Mouse (Mus musculus): ENCODE measurements around the gene 1700001K19Rik. TPM values are rescaled to one million over a fixed set of nuclear protein-coding genes. Genes with fewer than 3 reads are reported as not detected.
"Not testable (repeated sequence)": the region's sequence is repeated elsewhere in the genome, so short reads cannot be mapped to it uniquely, and the experiment has no call there.

1700001K19Rik gene
- polyA plus RNA-seq, 1 experiment: not detected

DNA sequence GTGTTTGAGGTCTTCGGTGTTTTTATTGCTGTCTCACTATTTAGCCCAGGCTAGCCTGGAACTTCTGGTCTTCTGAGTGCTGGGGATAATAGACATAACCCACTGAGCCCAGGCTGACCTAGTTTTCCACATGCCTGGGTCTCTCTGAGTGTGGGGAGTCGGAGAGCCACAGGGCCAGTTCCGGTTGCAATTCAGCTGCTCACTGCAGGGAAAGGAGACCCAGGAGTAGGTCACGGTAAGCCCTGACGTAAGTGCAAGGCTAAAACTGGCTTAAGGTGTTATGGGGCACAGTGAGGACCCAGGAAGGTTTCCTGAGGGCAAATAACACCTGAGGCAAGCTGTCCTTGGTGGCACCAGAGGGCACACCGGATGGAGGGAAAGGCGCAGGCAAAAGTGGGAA is 25.0 kb upstream of the 1700001K19Rik start:
- no peaks in the 10 kb centered on the region for H3K4me1 ChIP-seq (ENCODE audit: control insufficient read depth, insufficient read depth, low read length)
- no peak for TF ChIP-seq CTCF (IDR thresholded peaks at IDR 0.05; ENCODE audit: borderline replicate concordance, insufficient read depth, low read depth, low read length)
- no peak for TF ChIP-seq POLR2A (IDR thresholded peaks at IDR 0.05; ENCODE audit: borderline replicate concordance, insufficient read depth, low read length)
- H3K27me3 ChIP-seq (ENCODE audit: control insufficient read depth, insufficient read depth, low read length): no peaks in the 10 kb centered on the region
- no peak overlapping the region for H3K27ac ChIP-seq (ENCODE audit: insufficient read depth, low read length)
- no peak overlapping the region for H3K4me3 ChIP-seq (replicated peaks; ENCODE audit: insufficient read depth, low read depth, low read length)
- no peak for DNase-seq
- 92% methylated on average over 7 of the region's 7 CpGs for WGBS

DNA sequence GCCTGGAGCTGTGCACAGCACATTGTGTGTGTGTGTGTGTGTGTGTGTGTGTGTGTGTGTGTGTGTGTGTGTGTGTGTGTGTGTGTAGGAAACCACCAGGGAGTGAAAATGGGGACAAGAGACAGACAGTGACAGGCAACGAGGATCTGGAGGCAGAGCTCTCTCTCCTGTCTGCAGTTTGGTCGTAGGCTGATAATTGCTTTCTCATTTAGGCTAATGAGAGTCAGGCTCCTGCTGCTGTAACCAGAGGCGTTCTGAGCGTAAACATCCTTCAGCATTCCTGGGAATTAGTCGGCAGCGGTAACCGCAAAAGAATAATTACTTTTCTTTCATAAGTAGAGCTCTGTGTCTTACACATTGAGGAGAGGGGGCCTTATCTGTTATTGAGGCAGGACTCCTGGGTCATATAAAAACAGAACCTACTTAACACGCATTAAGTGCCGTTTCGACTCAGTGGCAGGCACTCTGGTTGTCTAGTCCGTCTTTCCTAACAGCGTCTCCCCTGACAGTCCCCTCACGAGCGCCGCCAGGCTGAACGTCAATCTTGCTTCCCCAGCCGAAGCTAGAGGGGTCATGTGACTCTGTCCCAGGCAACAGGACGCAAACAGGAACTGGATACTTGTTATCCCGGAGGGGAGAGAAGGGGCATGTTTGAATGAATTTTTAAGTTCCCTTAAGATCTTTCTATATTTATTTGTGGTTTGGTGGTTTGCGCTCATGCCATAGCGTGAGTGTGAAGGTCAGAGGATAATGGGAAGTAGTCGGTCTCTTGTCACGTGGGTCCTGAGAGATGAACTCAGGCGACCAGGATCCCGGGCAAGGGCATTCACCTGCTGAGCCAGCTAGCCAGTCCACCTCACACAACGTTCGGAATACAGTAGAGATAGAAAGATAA is 24.2 kb upstream of the 1700001K19Rik start:
- Histone ChIP-seq H3K4me3 (replicated peaks; ENCODE audit: insufficient read depth, low read depth, low read length) (peak overlapping the region; percentile 51), H3K4me1 (ENCODE audit: control insufficient read depth, insufficient read depth, low read length) (no peaks in the 10 kb centered on the region), H3K27ac (ENCODE audit: insufficient read depth, low read length) (no peak overlapping the region), H3K27me3 (ENCODE audit: control insufficient read depth, insufficient read depth, low read length) (no peaks in the 10 kb centered on the region)
- no peak for TF ChIP-seq CTCF (IDR thresholded peaks at IDR 0.05; ENCODE audit: borderline replicate concordance, insufficient read depth, low read depth, low read length)
- TF ChIP-seq POLR2A (IDR thresholded peaks at IDR 0.05; ENCODE audit: borderline replicate concordance, insufficient read depth, low read length): no peak
- peak; percentile 47 to 52 for DNase-seq
- WGBS: 5% methylated on average over 27 of the region's 27 CpGs

DNA sequence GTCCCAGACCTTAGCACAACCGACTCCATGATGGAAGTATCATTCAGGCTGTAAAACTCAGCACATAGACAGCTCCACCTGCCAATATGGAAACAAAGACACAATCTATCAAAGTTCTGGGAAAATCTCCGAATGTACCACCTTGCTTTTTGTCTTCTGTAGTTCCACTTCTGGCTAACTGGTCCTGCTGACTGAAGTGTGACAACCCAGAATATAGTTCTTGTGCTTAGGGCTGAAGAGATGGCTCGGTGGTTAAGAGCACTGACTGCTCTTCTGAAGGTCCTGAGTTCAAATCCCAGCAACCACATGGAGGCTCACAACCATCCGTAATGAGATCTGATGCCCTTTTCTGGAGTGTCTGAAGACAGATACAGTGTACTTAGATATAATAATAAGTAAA is 23.0 kb upstream of the 1700001K19Rik start:
- not testable (repeated sequence) for H3K27me3 ChIP-seq (ENCODE audit: control insufficient read depth, insufficient read depth, low read length); H3K27ac ChIP-seq (ENCODE audit: insufficient read depth, low read length); H3K4me1 ChIP-seq (ENCODE audit: control insufficient read depth, insufficient read depth, low read length); DNase-seq; H3K4me3 ChIP-seq (replicated peaks; ENCODE audit: insufficient read depth, low read depth, low read length)
- 85% methylated on average over 4 of the region's 4 CpGs for WGBS

DNA sequence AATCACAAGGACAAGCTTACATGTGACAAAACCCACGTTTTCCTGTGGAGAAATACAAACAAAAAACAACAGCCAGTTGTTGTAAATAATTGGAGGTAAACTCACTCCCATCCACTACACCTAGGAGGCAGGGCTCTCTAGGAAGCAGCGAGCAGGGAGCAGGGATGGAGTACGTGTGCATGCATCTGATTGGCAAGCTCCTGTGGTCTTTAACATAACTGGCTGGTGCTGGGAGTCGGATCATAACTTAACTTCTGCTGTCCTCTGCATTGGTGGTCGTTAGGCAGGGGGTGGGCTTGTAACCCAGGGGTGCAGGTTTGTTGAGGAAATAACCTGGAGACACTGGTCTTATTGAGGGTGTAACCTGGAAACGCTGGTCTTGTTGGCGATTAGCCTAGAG is 21.3 kb upstream of the 1700001K19Rik start:
- no peak overlapping the region for H3K27ac ChIP-seq (ENCODE audit: insufficient read depth, low read length)
- H3K4me1 ChIP-seq (ENCODE audit: control insufficient read depth, insufficient read depth, low read length): no peaks in the 10 kb centered on the region
- 68% methylated on average over 7 of the region's 7 CpGs for WGBS
- DNase-seq: no peak
- H3K4me3 ChIP-seq (replicated peaks; ENCODE audit: insufficient read depth, low read depth, low read length): no peak overlapping the region
- TF ChIP-seq CTCF (IDR thresholded peaks at IDR 0.05; ENCODE audit: borderline replicate concordance, insufficient read depth, low read depth, low read length) (no peak), POLR2A (IDR thresholded peaks at IDR 0.05; ENCODE audit: borderline replicate concordance, insufficient read depth, low read length) (no peak)
- H3K27me3 ChIP-seq (ENCODE audit: control insufficient read depth, insufficient read depth, low read length): no peaks in the 10 kb centered on the region

DNA sequence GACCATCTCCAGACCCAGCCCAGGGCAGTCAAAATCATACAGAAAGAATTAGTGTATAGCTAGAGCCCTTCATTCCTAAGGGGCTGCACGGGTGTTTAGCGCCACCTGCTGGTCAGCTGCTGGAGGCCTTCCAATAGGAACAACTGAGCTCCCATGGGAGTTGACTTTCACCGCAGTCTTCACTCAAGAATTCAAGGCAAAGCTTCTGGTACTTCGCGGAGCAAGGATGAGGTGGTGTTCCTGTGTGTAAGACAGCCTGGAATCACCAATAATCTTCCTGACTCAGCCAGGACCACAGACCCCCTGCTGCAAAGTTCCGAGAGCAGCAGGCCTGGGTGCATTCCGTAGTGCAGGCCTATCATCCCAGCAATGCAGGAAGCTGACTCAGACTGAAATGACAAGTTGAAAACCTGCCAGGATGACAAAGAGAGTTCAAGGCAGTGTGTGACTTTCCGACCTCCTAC is 20.6 kb upstream of the 1700001K19Rik start:
- TF ChIP-seq POLR2A (IDR thresholded peaks at IDR 0.05; ENCODE audit: borderline replicate concordance, insufficient read depth, low read length): no peak
- peak; percentile 87 for TF ChIP-seq CTCF (IDR thresholded peaks at IDR 0.05; ENCODE audit: borderline replicate concordance, insufficient read depth, low read depth, low read length)
- no peak overlapping the region for H3K4me3 ChIP-seq (replicated peaks; ENCODE audit: insufficient read depth, low read depth, low read length)
- H3K27ac ChIP-seq (ENCODE audit: insufficient read depth, low read length): no peak overlapping the region
- no peaks in the 10 kb centered on the region for H3K4me1 ChIP-seq (ENCODE audit: control insufficient read depth, insufficient read depth, low read length)
- peak; percentile 72 to 83 for DNase-seq
- H3K27me3 ChIP-seq (ENCODE audit: control insufficient read depth, insufficient read depth, low read length): no peaks in the 10 kb centered on the region
- 28% methylated on average over 8 of the region's 8 CpGs for WGBS

DNA sequence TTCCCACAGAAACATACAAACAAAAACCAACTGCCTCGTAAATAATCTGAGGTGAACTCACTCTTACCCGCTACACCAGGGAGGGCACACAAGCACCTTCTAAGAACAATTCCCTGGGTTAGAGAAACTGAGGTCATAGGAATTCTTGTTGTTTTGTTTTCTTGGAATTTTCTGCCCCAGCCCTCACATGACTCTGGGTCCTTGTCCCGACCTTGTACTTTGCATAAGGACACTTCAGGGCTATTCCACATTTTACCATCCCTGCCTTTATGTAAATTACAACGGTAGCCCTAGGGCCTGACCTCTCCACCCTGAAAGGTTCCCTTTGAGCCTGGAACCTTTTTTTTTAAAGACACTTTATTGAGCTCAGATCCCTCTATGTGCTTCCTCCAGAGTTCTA is 20.1 kb upstream of the 1700001K19Rik start, which contains the start of gene Hsp90aa1:
Hsp90aa1 (minus strand) TSS at position 173 of the 400 bp plus-strand sequence.
- no peak within 1 kb of the TSS for H3K4me3 ChIP-seq (replicated peaks; ENCODE audit: insufficient read depth, low read depth, low read length)
- no peaks in the 10 kb centered on the region for H3K27me3 ChIP-seq (ENCODE audit: control insufficient read depth, insufficient read depth, low read length)
- H3K27ac ChIP-seq (ENCODE audit: insufficient read depth, low read length): no peak within 1 kb of the TSS
- 51% methylated on average over 4 of the region's 4 CpGs for WGBS
- no peak for TF ChIP-seq CTCF (IDR thresholded peaks at IDR 0.05; ENCODE audit: borderline replicate concordance, insufficient read depth, low read depth, low read length)
- TF ChIP-seq POLR2A (IDR thresholded peaks at IDR 0.05; ENCODE audit: borderline replicate concordance, insufficient read depth, low read length): no peak
- H3K4me1 ChIP-seq (ENCODE audit: control insufficient read depth, insufficient read depth, low read length): no peaks in the 10 kb centered on the region
- DNase-seq: no peak

DNA sequence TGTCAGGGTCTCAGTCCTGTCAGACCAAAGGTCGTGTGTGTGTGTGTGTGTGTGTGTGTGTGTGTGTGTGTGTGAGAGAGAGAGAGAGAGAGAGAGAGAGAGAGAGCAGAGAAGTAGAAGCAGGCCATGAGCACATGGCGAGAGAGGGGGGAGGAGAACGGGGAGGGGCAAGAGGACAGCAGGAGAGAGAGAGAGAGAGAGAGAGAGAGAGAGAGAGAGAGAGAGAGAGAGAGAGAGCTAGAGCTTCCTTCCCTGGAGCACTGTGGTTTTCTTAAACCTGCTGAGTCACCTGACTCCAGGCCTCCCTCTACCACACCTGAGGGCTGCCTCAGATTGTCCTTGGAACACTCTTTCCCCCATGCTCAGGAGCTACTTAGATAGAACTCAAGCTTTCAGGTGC is 18.9 kb upstream of the 1700001K19Rik start:
- DNase-seq; H3K4me1 ChIP-seq (ENCODE audit: control insufficient read depth, insufficient read depth, low read length); H3K27ac ChIP-seq (ENCODE audit: insufficient read depth, low read length); H3K4me3 ChIP-seq (replicated peaks; ENCODE audit: insufficient read depth, low read depth, low read length); H3K27me3 ChIP-seq (ENCODE audit: control insufficient read depth, insufficient read depth, low read length): not testable (repeated sequence)
- WGBS: 26% methylated on average over 3 of the region's 3 CpGs

DNA sequence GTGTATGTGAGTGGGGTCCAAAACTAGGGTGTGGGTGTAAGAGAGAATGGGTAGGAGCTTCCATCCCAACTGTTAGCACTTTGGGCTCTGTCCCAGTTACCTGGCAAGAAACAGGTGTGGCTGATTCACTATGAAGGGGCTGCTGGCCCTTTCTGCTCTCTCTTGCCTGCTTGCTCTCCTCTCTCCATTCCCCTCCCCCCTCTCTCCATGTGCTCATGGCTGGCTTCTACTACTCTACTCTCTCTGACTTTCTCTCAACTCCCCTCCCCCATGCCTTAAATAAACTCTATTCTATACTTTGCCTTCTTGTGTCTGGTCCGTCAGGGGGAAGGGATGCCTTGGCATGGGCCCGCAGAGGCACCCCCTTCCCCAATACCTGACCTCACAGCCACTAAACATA is 18.3 kb upstream of the 1700001K19Rik start:
- no peak for TF ChIP-seq POLR2A (IDR thresholded peaks at IDR 0.05; ENCODE audit: borderline replicate concordance, insufficient read depth, low read length)

More for the DNA sequence above, 18.3 kb upstream of the 1700001K19Rik start:
- H3K4me3 ChIP-seq (replicated peaks; ENCODE audit: insufficient read depth, low read depth, low read length): no peak overlapping the region
- no peak for DNase-seq
- WGBS: 72% methylated on average over 2 of the region's 2 CpGs
- H3K4me1 ChIP-seq (ENCODE audit: control insufficient read depth, insufficient read depth, low read length): peaks cover 3% of the 10 kb centered on the region; the same call in 1 of the 2 replicates
- H3K27ac ChIP-seq (ENCODE audit: insufficient read depth, low read length): no peak overlapping the region
- H3K27me3 ChIP-seq (ENCODE audit: control insufficient read depth, insufficient read depth, low read length): no peaks in the 10 kb centered on the region
